Mouse (Mus musculus) heart, embryonic 11.5 days (tissue): ENCODE measurements at regions not wholly inside any gene's neighbourhood (a gene's known extent, or its start where the extent isn't known, plus 50 kb on each side); places are given as distances from the start of the nearest gene placed in this dataset.

Experiments used
- ATAC-seq: fragments of 200-750 bp; cut with Nextera tagmentation; replicated peaks from 2 replicates; pipeline ENCODE4 v1.8.0; 2017; ENCODE audit warnings: moderate library complexity; ENCODE audit not compliant: insufficient number of reproducible peaks, low FRiP score, low TSS enrichment
- H3K27ac ChIP-seq: fragments of 300-500 bp; sonication (generic); 2 replicates; pipeline ENCODE4 v1.5.1; 2014; ENCODE audit warnings: mild to moderate bottlenecking, low read depth, low read length
- H3K27me3 ChIP-seq: fragments of 300-500 bp; sonication (generic); 2 replicates; pipeline ENCODE4 v1.6.1; 2014; ENCODE audit warnings: mild to moderate bottlenecking, low read length, mixed read lengths; ENCODE audit not compliant: control insufficient read depth, insufficient read depth
- H3K36me3 ChIP-seq: fragments of 300-500 bp; sonication (generic); 2 replicates; pipeline ENCODE4 v1.6.1; 2014; ENCODE audit warnings: mild to moderate bottlenecking, low read length, moderate library complexity, mixed read lengths; ENCODE audit not compliant: control insufficient read depth, insufficient read depth
- H3K4me1 ChIP-seq: fragments of 300-500 bp; sonication (generic); 2 replicates; pipeline ENCODE4 v1.6.1; 2014; ENCODE audit warnings: low read length; ENCODE audit not compliant: control insufficient read depth, insufficient read depth
- H3K4me2 ChIP-seq: fragments of 300-500 bp; sonication (generic); 2 replicates; pipeline ENCODE4 v1.6.1; 2014; ENCODE audit warnings: mild to moderate bottlenecking, moderate library complexity
- H3K4me3 ChIP-seq: fragments of 300-500 bp; sonication (generic); 2 replicates; pipeline ENCODE4 v1.5.1; 2014; ENCODE audit warnings: low read depth, low read length
- H3K9ac ChIP-seq: fragments of 300-500 bp; sonication (generic); 2 replicates; pipeline ENCODE4 v1.6.1; 2014; ENCODE audit warnings: mild to moderate bottlenecking, low read depth, low read length, moderate library complexity
- H3K9me3 ChIP-seq: fragments of 300-500 bp; sonication (generic); replicated peaks from 2 replicates; pipeline ENCODE4 v1.6.1; 2016; ENCODE audit warnings: low read length; ENCODE audit not compliant: control insufficient read depth
- WGBS: fragments of 180-500 bp; shearing (Covaris S2); extraction: QIAGEN DNeasy Blood & Tissue Kit; methylation state at CpG from one replicate; pipeline ENCODE4 v1.1.7; 2014; ENCODE audit not compliant: insufficient replicate concordance; 5-methylcytosine and 5-hydroxymethylcytosine counted together

GRCm38 (mm10) chr13:111043637-111044036 lies 211.2 kb upstream of the Actbl2 start:
- Histone ChIP-seq H3K4me2 (no peak overlapping the region), H3K4me3 (no peak overlapping the region), H3K9ac (no peak overlapping the region), H3K4me1 (peaks cover 5% of the 10 kb centered on the region; the same call in 1 of the 2 replicates), H3K27ac (no peak overlapping the region), H3K36me3 (no peaks in the 10 kb centered on the region), H3K9me3 (no peaks in the 10 kb centered on the region), H3K27me3 (no peaks in the 10 kb centered on the region)
- 45% methylated on average over 2 of the region's 2 CpGs for whole genome bisulfite sequencing
- no peak for ATAC-seq

GRCm38 (mm10) chr13:111044328-111045002 lies 210.3 kb upstream of the Actbl2 start:
- 32% methylated on average over 10 of the region's 10 CpGs for WGBS
- Histone ChIP-seq H3K4me1 (peaks cover 5% of the 10 kb centered on the region; the same call in 1 of the 2 replicates), H3K9me3 (no peaks in the 10 kb centered on the region), H3K9ac (no peak overlapping the region), H3K27me3 (no peaks in the 10 kb centered on the region), H3K36me3 (no peaks in the 10 kb centered on the region), H3K27ac (no peak overlapping the region), H3K4me3 (no peak overlapping the region), H3K4me2 (no peak overlapping the region; the same call in 1 of the 2 replicates)
- ATAC-seq, result peak; percentile 59; the same call in 1 of the 2 replicates

GRCm38 (mm10) chr13:111050097-111050496 lies 204.7 kb upstream of the Actbl2 start:
- H3K4me1 ChIP-seq, result no peaks in the 10 kb centered on the region
- ATAC-seq, result no peak
- no peak overlapping the region for H3K9ac ChIP-seq
- 58% methylated on average over 6 of the region's 6 CpGs for WGBS
- no peak overlapping the region for H3K4me2 ChIP-seq
- no peaks in the 10 kb centered on the region for H3K9me3 ChIP-seq
- no peak overlapping the region for H3K27ac ChIP-seq
- no peaks in the 10 kb centered on the region for H3K27me3 ChIP-seq
- no peaks in the 10 kb centered on the region for H3K36me3 ChIP-seq
- H3K4me3 ChIP-seq, result no peak overlapping the region

GRCm38 (mm10) chr13:111055817-111056216 lies 199.0 kb upstream of the Actbl2 start:
- 83% methylated on average over 2 of the region's 2 CpGs for WGBS
- H3K27ac ChIP-seq, result no peak overlapping the region
- no peak overlapping the region for H3K9ac ChIP-seq
- H3K27me3 ChIP-seq, result no peaks in the 10 kb centered on the region
- H3K4me1 ChIP-seq, result no peaks in the 10 kb centered on the region
- no peak overlapping the region for H3K4me2 ChIP-seq
- no peak for ATAC-seq
- H3K9me3 ChIP-seq, result no peaks in the 10 kb centered on the region
- H3K4me3 ChIP-seq, result no peak overlapping the region
- no peaks in the 10 kb centered on the region for H3K36me3 ChIP-seq

GRCm38 (mm10) chr13:111087753-111088152 lies 167.1 kb upstream of the Actbl2 start:
- Histone ChIP-seq H3K27me3 (no peaks in the 10 kb centered on the region), H3K9ac (no peak overlapping the region), H3K27ac (no peak overlapping the region), H3K4me1 (no peaks in the 10 kb centered on the region), H3K9me3 (no peaks in the 10 kb centered on the region), H3K4me2 (no peak overlapping the region), H3K36me3 (no peaks in the 10 kb centered on the region), H3K4me3 (no peak overlapping the region)
- no peak for ATAC-seq
- 70% methylated on average over 2 of the region's 2 CpGs for WGBS

- Histone ChIP-seq H3K36me3 (no peaks in the 10 kb centered on the region), H3K9me3 (no peaks in the 10 kb centered on the region), H3K9ac (no peak overlapping the region), H3K4me2 (no peak overlapping the region), H3K4me3 (no peak overlapping the region), H3K27ac (no peak overlapping the region), H3K4me1 (no peaks in the 10 kb centered on the region), H3K27me3 (no peaks in the 10 kb centered on the region)
- WGBS, result 86% methylated on average over 5 of the region's 5 CpGs
- no peak for ATAC-seq
These were observed 158.7 kb upstream of the Actbl2 start for GRCm38 (mm10) chr13:111096071-111096470.

- H3K4me1 ChIP-seq, result no peaks in the 10 kb centered on the region
- H3K9me3 ChIP-seq, result no peaks in the 10 kb centered on the region
- H3K27ac ChIP-seq, result no peak overlapping the region
- H3K9ac ChIP-seq, result no peak overlapping the region
- 83% methylated on average over 4 of the region's 4 CpGs for WGBS
- H3K4me2 ChIP-seq, result no peak overlapping the region
- H3K36me3 ChIP-seq, result no peaks in the 10 kb centered on the region
- no peak for ATAC-seq
- H3K4me3 ChIP-seq, result no peak overlapping the region
- no peaks in the 10 kb centered on the region for H3K27me3 ChIP-seq
These were observed 157.5 kb upstream of the Actbl2 start for GRCm38 (mm10) chr13:111097336-111097735.

DNA sequence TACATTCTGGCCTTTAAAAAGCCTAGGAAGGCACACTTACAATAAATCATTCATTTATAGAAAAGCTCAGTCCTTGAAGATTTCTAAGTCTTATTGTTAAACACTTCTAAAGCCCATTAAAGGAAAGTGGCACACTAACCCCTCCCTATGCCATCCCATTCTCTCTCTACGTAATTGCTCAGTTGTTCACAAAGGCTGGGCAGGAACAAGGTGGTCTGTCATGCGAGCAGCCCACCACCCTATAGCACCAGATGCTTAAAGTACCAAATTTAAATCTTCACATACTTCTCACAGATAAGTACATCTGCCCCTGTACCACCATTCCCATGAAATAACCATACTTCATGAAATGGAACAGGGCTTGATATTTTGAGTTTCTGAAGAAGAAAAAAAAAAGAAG lies 156.1 kb upstream of the Actbl2 start:
- ATAC-seq, result no peak
- no peaks in the 10 kb centered on the region for H3K27me3 ChIP-seq
- H3K4me1 ChIP-seq, result no peaks in the 10 kb centered on the region
- H3K36me3 ChIP-seq, result no peaks in the 10 kb centered on the region
- H3K4me3 ChIP-seq, result no peak overlapping the region
- H3K9ac ChIP-seq, result no peak overlapping the region
- no peak overlapping the region for H3K4me2 ChIP-seq
- H3K9me3 ChIP-seq, result no peaks in the 10 kb centered on the region
- H3K27ac ChIP-seq, result no peak overlapping the region
- 82% methylated on average over 2 of the region's 2 CpGs for WGBS

DNA sequence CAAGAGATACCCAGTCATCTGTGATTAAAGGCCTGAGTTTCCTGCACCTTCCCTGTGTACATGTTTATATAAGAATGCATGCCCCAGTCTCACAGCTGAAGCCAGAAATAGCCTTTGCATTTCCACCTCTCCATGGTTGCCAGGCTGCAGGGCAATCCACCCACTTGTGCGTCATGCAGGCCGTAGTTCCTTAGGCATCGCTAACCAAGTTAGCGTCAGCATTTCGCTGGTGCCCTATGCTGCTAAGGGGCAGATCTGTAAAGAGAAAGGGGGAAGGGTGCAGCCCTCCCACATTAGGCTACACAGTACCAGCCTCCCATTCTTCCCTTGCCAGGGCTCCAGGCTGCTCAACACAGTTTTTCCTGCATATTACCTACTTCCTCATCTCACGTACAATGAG lies 155.6 kb upstream of the Actbl2 start:
- Histone ChIP-seq H3K27me3 (no peaks in the 10 kb centered on the region), H3K4me2 (peak overlapping the region; percentile 12; the same call in 1 of the 2 replicates), H3K4me3 (no peak overlapping the region), H3K9ac (no peak overlapping the region), H3K4me1 (no peaks in the 10 kb centered on the region), H3K27ac (no peak overlapping the region), H3K36me3 (no peaks in the 10 kb centered on the region), H3K9me3 (no peaks in the 10 kb centered on the region)
- 58% methylated on average over 6 of the region's 6 CpGs for WGBS
- no peak for ATAC-seq
